Mouse (Mus musculus) urinary bladder, adult 2 months (tissue): ENCODE data around the gene Ndufaf3. TPM values are rescaled to one million over a fixed set of nuclear protein-coding genes. Genes with fewer than 3 reads are reported as not detected.

Experiments
- DNase-seq: peaks from one replicate; pipeline ENCODE4 v3.0.0; 2022; ENCODE audit warnings: low spot score
- polyA plus RNA-seq: library from polyadenylated mRNA; depleted of rRNA; stranded (reverse); fragments of >200 nt; gene quantifications from 2 replicates; pipeline ENCODE4 v1.2.3, GENCODE M21; 2012; rRNA removed

Gene Ndufaf3
- polyA plus RNA-seq, 1 experiment: 33.6 TPM

- DNase-seq: no peak
These were observed 49.3 kb downstream of the Ndufaf3 start for GRCm38 (mm10) chr9:108517931-108518332.

GRCm38 (mm10) chr9:108517253-108517930 lies 49.8 kb downstream of the Ndufaf3 start:
- DNase-seq: peak; percentile 63

GRCm38 (mm10) chr9:108516380-108517251 lies 50.6 kb downstream of the Ndufaf3 start, which contains the start of gene Qrich1:
Qrich1 (plus strand) TSS chr9:108516806.
- DNase-seq: peak; percentile 92

Other genes starting within 250 kb of the Ndufaf3 start
- gene Gpx1, start 228.5 kb downstream of the Ndufaf3 start, polyA plus RNA-seq: 703 and 735 TPM in 2 replicates
- 64.1 and 77.6 TPM in 2 replicates for gene Usp4, start 219.6 kb downstream of the Ndufaf3 start, polyA plus RNA-seq
- gene 1700102P08Rik, start 174.6 kb downstream of the Ndufaf3 start, polyA plus RNA-seq: 0.22 and 0.39 TPM in 2 replicates
- gene Ccdc36, start 138.9 kb downstream of the Ndufaf3 start, polyA plus RNA-seq: 0.06 TPM in 2 replicates
- gene BC048562, start 131.0 kb downstream of the Ndufaf3 start, polyA plus RNA-seq: not detected in 2 replicates
- gene Ccdc71, start 106.9 kb downstream of the Ndufaf3 start, polyA plus RNA-seq: 24.5 and 25.9 TPM in 2 replicates
- 83.4 and 103 TPM in 2 replicates for gene Klhdc8b, start 105.9 kb downstream of the Ndufaf3 start, polyA plus RNA-seq
- 147 and 181 TPM in 2 replicates for gene Lamb2, start 87.7 kb downstream of the Ndufaf3 start, polyA plus RNA-seq
- gene Usp19, start 76.8 kb downstream of the Ndufaf3 start, polyA plus RNA-seq: 133 and 144 TPM in 2 replicates
- gene Qars, start 59.7 kb downstream of the Ndufaf3 start, polyA plus RNA-seq: 145 and 162 TPM in 2 replicates
- 81.8 and 89.8 TPM in 2 replicates for gene Qrich1, start 50.6 kb downstream of the Ndufaf3 start, polyA plus RNA-seq
- gene Impdh2, start 7.1 kb downstream of the Ndufaf3 start, polyA plus RNA-seq: 93.9 and 106 TPM in 2 replicates
- gene Dalrd3, start 2.5 kb upstream of the Ndufaf3 start, polyA plus RNA-seq: 120 and 184 TPM in 2 replicates
- 48.9 and 59.1 TPM in 2 replicates for gene Wdr6, start 11.3 kb upstream of the Ndufaf3 start, polyA plus RNA-seq
- gene P4htm, start 30.2 kb upstream of the Ndufaf3 start, polyA plus RNA-seq: 21.6 and 21.7 TPM in 2 replicates
- 41.1 and 46.2 TPM in 2 replicates for gene Arih2, start 82.0 kb upstream of the Ndufaf3 start, polyA plus RNA-seq
- 28.1 and 29.4 TPM in 2 replicates for gene Slc25a20, start 94.7 kb upstream of the Ndufaf3 start, polyA plus RNA-seq
- 24.5 and 31.8 TPM in 2 replicates for gene Prkar2a, start 121.9 kb upstream of the Ndufaf3 start, polyA plus RNA-seq
- 77.3 and 97.8 TPM in 2 replicates for gene Ip6k2, start 216.4 kb upstream of the Ndufaf3 start, polyA plus RNA-seq
- 10.2 and 11.7 TPM in 2 replicates for gene Nckipsd, start 240.9 kb upstream of the Ndufaf3 start, polyA plus RNA-seq